Mouse (Mus musculus) erythroblast, embryonic 14.5 days (primary cell): ENCODE measurements at regions not wholly inside any gene's neighbourhood (a gene's known extent, or its start where the extent isn't known, plus 50 kb on each side); places are given as distances from the start of the nearest gene placed in this dataset.

ENCODE experiments used
- GATA1 ChIP-seq: IDR thresholded peaks from 2 replicates; pipeline ENCODE4 v1.6.1; 2012; ENCODE audit warnings: low read length, inconsistent platforms, mixed read lengths
- TAL1 ChIP-seq: IDR thresholded peaks from 3 replicates; pipeline ENCODE4 v1.6.1; 2012; ENCODE audit warnings: low read length, inconsistent platforms, mixed read lengths

DNA sequence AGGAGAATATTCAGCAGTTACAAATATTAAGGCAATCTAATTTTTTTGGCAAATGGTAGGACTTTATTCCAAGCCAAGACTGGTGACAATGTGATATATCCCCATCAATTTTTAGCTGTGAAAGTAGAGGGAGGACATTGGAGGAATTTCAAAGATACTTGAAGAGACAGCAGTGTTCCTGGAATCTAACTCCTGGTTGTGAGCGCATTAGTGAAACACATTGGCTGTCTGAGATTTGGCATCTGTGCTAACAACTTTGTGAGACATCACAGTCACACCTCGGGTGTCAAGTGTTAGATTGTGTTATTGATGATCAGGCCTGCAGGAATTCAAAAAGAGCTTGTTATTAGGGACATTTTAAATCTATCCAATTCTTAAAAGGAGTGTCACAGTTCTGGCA is 71.3 kb upstream of the Peli1 start:
- no peak for TF ChIP-seq GATA1
- TF ChIP-seq TAL1 = no peak
